Mouse (Mus musculus) retina, adult 2 months (tissue): ENCODE data around the gene Ssr3.
A peak's percentile ranks its signal among the peaks of the same experiment; 100 is the strongest.

Experiments used
- DNase-seq: peaks from one replicate; pipeline ENCODE4 v3.0.0-alpha.2; 2012; ENCODE audit warnings: low read depth, low spot score

Ssr3 gene

GRCm38 (mm10) chr3:65374729-65375128 lies 17.7 kb downstream of the Ssr3 start:
- no peak for DNase-seq

- DNase-seq = no peak
Measured at GRCm38 (mm10) chr3:65373594-65374182, 18.7 kb downstream of the Ssr3 start.

- no peak for DNase-seq
Measured at GRCm38 (mm10) chr3:65372552-65372951, 19.9 kb downstream of the Ssr3 start.

- no peak for DNase-seq
Measured at GRCm38 (mm10) chr3:65367944-65368343, 24.5 kb downstream of the Ssr3 start.

GRCm38 (mm10) chr3:65365921-65366710 lies 26.3 kb downstream of the Ssr3 start:
- no peak for DNase-seq

GRCm38 (mm10) chr3:65365184-65365583 lies 27.2 kb downstream of the Ssr3 start:
- DNase-seq = no peak

GRCm38 (mm10) chr3:65363438-65363837 lies 29.0 kb downstream of the Ssr3 start:
- DNase-seq = no peak

GRCm38 (mm10) chr3:65360163-65360969 lies 32.1 kb downstream of the Ssr3 start:
- DNase-seq = no peak

- DNase-seq = no peak
Measured at GRCm38 (mm10) chr3:65358841-65359240, 33.6 kb downstream of the Ssr3 start.

GRCm38 (mm10) chr3:65358275-65358674 lies 34.1 kb downstream of the Ssr3 start:
- DNase-seq = no peak

- no peak for DNase-seq
Measured at GRCm38 (mm10) chr3:65355479-65355878, 36.9 kb downstream of the Ssr3 start.

- no peak for DNase-seq
Measured at GRCm38 (mm10) chr3:65353263-65354037, 39.0 kb downstream of the Ssr3 start.

GRCm38 (mm10) chr3:65352278-65353127 lies 39.9 kb downstream of the Ssr3 start:
- peak; percentile 11 for DNase-seq

GRCm38 (mm10) chr3:65346176-65346575 lies 46.2 kb downstream of the Ssr3 start:
- no peak for DNase-seq

- no peak for DNase-seq
Measured at GRCm38 (mm10) chr3:65340173-65340951, 52.1 kb downstream of the Ssr3 start.

- no peak for DNase-seq
Measured at GRCm38 (mm10) chr3:65337835-65338464, 54.5 kb downstream of the Ssr3 start.
